Mouse (Mus musculus) testis, adult 10 weeks (tissue): ENCODE data around the gene Mob1a. TPM values are rescaled to one million over a fixed set of nuclear protein-coding genes. Genes with fewer than 3 reads are reported as not detected.

Experiments used
- polyA plus RNA-seq: library from polyadenylated mRNA; stranded (reverse); fragments of 350-450 nt; fragmentation: Illumina TruSeq; extraction: RNeasy Lipid Tissue Mini Kit (QIAGEN cat#74804); gene quantifications from one replicate; pipeline ENCODE4 v1.2.3, GENCODE M21; 2014; ENCODE audit warnings: low read depth, low replicate concordance

The Mob1a gene
- polyA plus RNA-seq: 55.4 TPM

GRCm38 (mm10) chr6:83325525-83326393 lies at the start of gene Mob1a, which contains the start of gene Mthfd2:
Gene Mob1a (plus strand): TSS chr6:83326016.
Gene Mthfd2 (minus strand): TSS chr6:83325908.

GRCm38 (mm10) chr6:83348873-83349272 lies 23.1 kb downstream of the Mob1a start, which contains the start of gene Bola3:
Gene Bola3 (plus strand): TSS chr6:83349147.

Other genes starting within 250 kb of the Mob1a start
- 13.1 TPM for gene Pcgf1, start 248.1 kb upstream of the Mob1a start, polyA plus RNA-seq
- gene Lbx2, start 239.6 kb upstream of the Mob1a start, polyA plus RNA-seq: not detected
- gene Ccdc142, start 224.4 kb upstream of the Mob1a start, polyA plus RNA-seq: not detected
- 2.6 TPM for gene Gm42688, start 224.4 kb upstream of the Mob1a start, polyA plus RNA-seq
- gene Mrpl53, start 217.0 kb upstream of the Mob1a start, polyA plus RNA-seq: 46.1 TPM
- gene Mogs, start 210.5 kb upstream of the Mob1a start, polyA plus RNA-seq: 0.87 TPM
- 3.4 TPM for gene Wbp1, start 204.5 kb upstream of the Mob1a start, polyA plus RNA-seq
- gene Ino80b, start 200.6 kb upstream of the Mob1a start, polyA plus RNA-seq: 1.1 TPM
- 0.28 TPM for gene Rtkn, start 190.6 kb upstream of the Mob1a start, polyA plus RNA-seq
- gene Wdr54, start 169.6 kb upstream of the Mob1a start, polyA plus RNA-seq: 1.5 TPM
- 2.4 TPM for gene 1700003E16Rik, start 169.6 kb upstream of the Mob1a start, polyA plus RNA-seq
- 11.3 TPM for gene Dctn1, start 160.1 kb upstream of the Mob1a start, polyA plus RNA-seq
- 0.66 TPM for gene Slc4a5, start 106.2 kb upstream of the Mob1a start, polyA plus RNA-seq
- gene Mthfd2, start 108 bp upstream of the Mob1a start, polyA plus RNA-seq: 13.1 TPM
- gene Bola3, start 23.1 kb downstream of the Mob1a start, polyA plus RNA-seq: 85.7 TPM
- 1.0 TPM for gene Tet3, start 133.1 kb downstream of the Mob1a start, polyA plus RNA-seq
- 8.1 TPM for gene Dguok, start 181.0 kb downstream of the Mob1a start, polyA plus RNA-seq
- gene Actg2, start 210.2 kb downstream of the Mob1a start, polyA plus RNA-seq: 130 TPM
- gene Stambp, start 246.7 kb downstream of the Mob1a start, polyA plus RNA-seq: 140 TPM